Mouse (Mus musculus) testis, adult 2 months (tissue): ENCODE data around the gene Dnajb1. TPM values are rescaled to one million over a fixed set of nuclear protein-coding genes. Genes with fewer than 3 reads are reported as not detected.

ENCODE experiments used
- H3K27ac ChIP-seq: fragments of 200-500 bp; 2 replicates; pipeline ENCODE4 v1.5.1; 2012; ENCODE audit warnings: low read depth, low read length; ENCODE audit not compliant: control insufficient read depth, insufficient read depth
- H3K27me3 ChIP-seq: fragments of 200-500 bp; 2 replicates; pipeline ENCODE4 v1.6.1; 2012; ENCODE audit warnings: mild to moderate bottlenecking, low read length, moderate library complexity; ENCODE audit not compliant: control insufficient read depth, insufficient read depth
- H3K36me3 ChIP-seq: fragments of 200-500 bp; 2 replicates; pipeline ENCODE4 v1.6.1; 2012; ENCODE audit warnings: mild to moderate bottlenecking, low read length; ENCODE audit not compliant: control insufficient read depth, insufficient read depth
- H3K4me1 ChIP-seq: fragments of 200-500 bp; 2 replicates; pipeline ENCODE4 v1.6.1; 2012; ENCODE audit warnings: low read length; ENCODE audit not compliant: control insufficient read depth, insufficient read depth
- H3K4me3 ChIP-seq: fragments of 200-500 bp; 2 replicates; pipeline ENCODE4 v1.5.1; 2012; ENCODE audit warnings: low read depth, mild to moderate bottlenecking, low read length, moderate library complexity, mixed read lengths; ENCODE audit not compliant: control insufficient read depth
- CTCF ChIP-seq: fragments of 200-500 bp; IDR thresholded peaks from 2 replicates; pipeline ENCODE4 v1.5.1; 2012; ENCODE audit warnings: low read depth, mild to moderate bottlenecking, inconsistent platforms, low read length, moderate library complexity; ENCODE audit not compliant: control insufficient read depth, insufficient read depth, insufficient replicate concordance
- POLR2A ChIP-seq: fragments of 200-500 bp; IDR thresholded peaks from 2 replicates; pipeline ENCODE4 v1.6.1; 2012; ENCODE audit warnings: low read depth, mild to moderate bottlenecking, inconsistent platforms, low read length, moderate library complexity; ENCODE audit not compliant: control insufficient read depth
- polyA plus RNA-seq: library from polyadenylated mRNA; depleted of rRNA; stranded (reverse); fragments of >200 nt; gene quantifications from 2 replicates; pipeline ENCODE4 v1.2.3, GENCODE M21; 2012; rRNA removed

Dnajb1 gene
- polyA plus RNA-seq, 1 experiment: 203 TPM

- Histone ChIP-seq H3K4me1 (peaks cover 10% of the 10 kb centered on the region), H3K36me3 (no peaks in the 10 kb centered on the region), H3K27me3 (no peaks in the 10 kb centered on the region), H3K4me3 (no peak overlapping the region), H3K27ac (no peak overlapping the region)
- TF ChIP-seq POLR2A: no peak
- no peak for TF ChIP-seq CTCF
Observed at GRCm38 (mm10) chr8:83660545-83660944, 52.6 kb downstream of the Dnajb1 start.

- H3K4me3 ChIP-seq: no peak overlapping the region
- H3K27me3 ChIP-seq: no peaks in the 10 kb centered on the region
- H3K4me1 ChIP-seq: peaks cover 10% of the 10 kb centered on the region
- no peak overlapping the region for H3K27ac ChIP-seq
- TF ChIP-seq POLR2A: no peak
- TF ChIP-seq CTCF: no peak
- no peaks in the 10 kb centered on the region for H3K36me3 ChIP-seq
Observed at GRCm38 (mm10) chr8:83660995-83661680, 53.1 kb downstream of the Dnajb1 start.

Other genes starting within 250 kb of the Dnajb1 start
- gene Clgn, start 218.3 kb upstream of the Dnajb1 start, polyA plus RNA-seq: 125 and 174 TPM in 2 replicates
- 8.3 and 8.5 TPM in 2 replicates for gene Scoc, start 149.8 kb upstream of the Dnajb1 start, polyA plus RNA-seq
- gene Olfr370, start 72.4 kb upstream of the Dnajb1 start, polyA plus RNA-seq: not detected in 2 replicates
- gene Ndufb7, start 41.5 kb upstream of the Dnajb1 start, polyA plus RNA-seq: 231 and 259 TPM in 2 replicates
- gene Tecr, start 222 bp upstream of the Dnajb1 start, polyA plus RNA-seq: 159 and 173 TPM in 2 replicates
- gene Gipc1, start 44.5 kb downstream of the Dnajb1 start, polyA plus RNA-seq: 12.1 and 12.2 TPM in 2 replicates
- 0.51 and 0.59 TPM in 2 replicates for gene Ptger1, start 58.5 kb downstream of the Dnajb1 start, polyA plus RNA-seq
- gene Pkn1, start 91.0 kb downstream of the Dnajb1 start, polyA plus RNA-seq: 13.3 and 16.6 TPM in 2 replicates
- gene Ddx39, start 107.0 kb downstream of the Dnajb1 start, polyA plus RNA-seq: 101 and 105 TPM in 2 replicates
- 6.1 and 13.1 TPM in 2 replicates for gene Adgre5, start 133.1 kb downstream of the Dnajb1 start, polyA plus RNA-seq